Mouse (Mus musculus): ENCODE data around the gene Fbxw16. TPM values are rescaled to one million over a fixed set of nuclear protein-coding genes. Genes with fewer than 3 reads are reported as not detected.
"Not testable (repeated sequence)": the region's sequence is repeated elsewhere in the genome, so short reads cannot be mapped to it uniquely, and the experiment has no call there.

Gene Fbxw16
- polyA plus RNA-seq (2015; fragmentation: Nextera tagmentation; extraction: Ambion mirVana): not detected in 2 replicates

DNA sequence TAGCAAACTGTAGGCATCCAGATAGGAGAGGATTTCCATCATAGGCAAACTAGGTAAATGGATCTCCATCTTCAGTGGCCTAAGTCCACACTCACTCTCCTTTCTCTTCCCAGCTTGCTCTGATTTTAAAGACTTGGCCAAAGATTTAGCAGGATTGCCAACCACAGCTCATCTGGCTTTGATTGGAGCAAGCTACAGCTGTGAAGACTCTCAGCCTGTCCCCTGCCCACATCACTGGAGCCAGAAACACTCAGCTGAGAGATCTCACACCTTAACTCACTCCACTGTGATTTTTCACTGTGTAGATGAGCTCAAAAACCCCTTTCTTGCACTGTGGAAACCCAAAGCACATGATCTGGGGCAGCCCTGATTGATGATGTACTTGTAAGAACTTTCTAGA, at the start of gene Fbxw16:
TSS of gene Fbxw16 (minus strand) at position 101 of the 400 bp plus-strand sequence.
- ATAC-seq (ENCODE audit: insufficient read depth, low FRiP score): no peak
- Histone ChIP-seq H3K27me3 (ENCODE audit: control insufficient read depth, insufficient read depth, low read length) (no peaks in the 10 kb centered on the region), H3K27ac (ENCODE audit: low read length) (no peak within 1 kb of the TSS), H3K9me3 (replicated peaks; ENCODE audit: control insufficient read depth, low read length) (no peaks in the 10 kb centered on the region), H3K36me3 (ENCODE audit: control insufficient read depth, insufficient read depth, low read length) (no peaks in the 10 kb centered on the region), H3K4me3 (replicated peaks; ENCODE audit: low read length) (no peak within 1 kb of the TSS), H3K4me1 (ENCODE audit: control insufficient read depth, insufficient read depth, low read length) (no peaks in the 10 kb centered on the region), H3K9ac (ENCODE audit: low read length) (no peak within 1 kb of the TSS), H3K4me2 (ENCODE audit: low read depth, low read length) (no peak within 1 kb of the TSS)

DNA sequence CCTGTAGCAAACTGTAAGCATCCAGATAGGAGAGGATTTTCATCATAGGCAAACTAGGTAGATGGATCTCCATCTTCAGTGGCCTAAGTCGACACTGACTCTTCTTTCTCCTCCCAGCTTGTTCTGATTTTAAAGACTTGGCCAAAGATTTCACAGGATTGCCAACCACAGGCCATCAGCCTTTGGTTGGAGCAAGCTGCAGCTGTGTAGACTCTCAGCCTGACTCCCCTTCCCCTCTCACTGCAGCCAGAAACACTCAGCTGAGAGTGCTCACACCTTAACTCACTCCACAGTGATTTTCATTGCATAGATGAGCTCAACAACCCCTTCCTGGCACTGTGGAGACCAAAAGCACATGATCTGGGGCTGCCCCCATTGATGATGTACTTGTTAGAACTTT, 46.8 kb upstream of the Fbxw16 start, which contains the start of gene Fbxw19:
TSS of gene Fbxw19 (minus strand) at position 101 of the 400 bp plus-strand sequence.
- H3K27me3 ChIP-seq (ENCODE audit: control insufficient read depth, insufficient read depth, low read length); H3K4me2 ChIP-seq (ENCODE audit: low read depth, low read length); ATAC-seq (ENCODE audit: insufficient read depth, low FRiP score); H3K9me3 ChIP-seq (replicated peaks; ENCODE audit: control insufficient read depth, low read length); H3K36me3 ChIP-seq (ENCODE audit: control insufficient read depth, insufficient read depth, low read length); H3K4me1 ChIP-seq (ENCODE audit: control insufficient read depth, insufficient read depth, low read length); H3K4me3 ChIP-seq (replicated peaks; ENCODE audit: low read length); H3K27ac ChIP-seq (ENCODE audit: low read length); H3K9ac ChIP-seq (ENCODE audit: low read length): not testable (repeated sequence)
- 68% methylated on average over 1 of the region's 1 CpGs for WGBS

DNA sequence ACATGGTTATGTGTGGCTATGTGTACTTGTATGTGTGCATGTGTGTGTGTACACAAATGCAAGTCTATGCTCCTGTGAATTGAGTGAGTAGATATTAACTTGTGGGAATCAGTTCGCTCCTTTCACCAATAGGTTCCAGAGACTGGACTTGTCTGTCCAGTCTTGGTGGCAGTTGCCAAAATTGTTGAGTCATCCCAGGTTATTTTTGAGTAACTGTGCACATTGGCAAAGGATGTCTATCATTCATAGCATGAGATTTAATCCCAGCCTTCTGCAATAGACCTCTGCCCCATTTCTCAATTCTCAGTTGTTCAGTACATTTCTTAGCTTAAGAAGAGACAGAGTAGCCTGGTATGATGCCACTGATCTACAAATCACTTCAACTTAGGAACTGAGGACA, 16.0 kb downstream of the Fbxw16 start:
- no peak overlapping the region for H3K4me2 ChIP-seq (ENCODE audit: low read depth, low read length)
- no peak for ATAC-seq (ENCODE audit: insufficient read depth, low FRiP score)
- H3K9ac ChIP-seq (ENCODE audit: low read length): no peak overlapping the region
- no peaks in the 10 kb centered on the region for H3K4me1 ChIP-seq (ENCODE audit: control insufficient read depth, insufficient read depth, low read length)
- H3K27ac ChIP-seq (ENCODE audit: low read length): no peak overlapping the region
- no peaks in the 10 kb centered on the region for H3K9me3 ChIP-seq (replicated peaks; ENCODE audit: control insufficient read depth, low read length)
- H3K4me3 ChIP-seq (replicated peaks; ENCODE audit: low read length): no peak overlapping the region
- no peaks in the 10 kb centered on the region for H3K36me3 ChIP-seq (ENCODE audit: control insufficient read depth, insufficient read depth, low read length)
- 94% methylated on average over 1 of the region's 1 CpGs for WGBS
- no peaks in the 10 kb centered on the region for H3K27me3 ChIP-seq (ENCODE audit: control insufficient read depth, insufficient read depth, low read length)

DNA sequence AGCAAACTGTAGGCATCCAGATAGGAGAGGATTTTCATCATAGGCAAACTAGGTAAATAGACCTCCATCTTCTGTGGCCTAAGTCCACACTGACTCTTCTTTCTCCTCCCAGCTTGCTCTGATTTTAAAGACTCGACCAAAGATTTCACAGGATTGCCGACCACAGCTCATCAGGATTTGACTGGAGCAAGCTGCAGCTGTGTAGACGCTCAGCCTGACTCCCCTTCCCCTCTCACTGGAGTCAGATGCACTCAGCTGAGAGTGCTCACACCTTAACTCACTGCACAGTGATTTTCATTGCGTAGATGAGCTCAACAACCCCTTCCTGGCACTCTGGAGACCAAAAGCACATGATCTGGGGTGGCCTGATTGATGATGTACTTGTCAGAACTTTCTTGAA, 44.7 kb downstream of the Fbxw16 start, which contains the start of gene Fbxw22:
TSS of gene Fbxw22 (minus strand) at position 101 of the 400 bp plus-strand sequence.
- not testable (repeated sequence) for H3K27me3 ChIP-seq (ENCODE audit: control insufficient read depth, insufficient read depth, low read length); H3K4me2 ChIP-seq (ENCODE audit: low read depth, low read length); H3K4me1 ChIP-seq (ENCODE audit: control insufficient read depth, insufficient read depth, low read length); H3K9me3 ChIP-seq (replicated peaks; ENCODE audit: control insufficient read depth, low read length); H3K27ac ChIP-seq (ENCODE audit: low read length); ATAC-seq (ENCODE audit: insufficient read depth, low FRiP score); H3K4me3 ChIP-seq (replicated peaks; ENCODE audit: low read length); H3K9ac ChIP-seq (ENCODE audit: low read length); H3K36me3 ChIP-seq (ENCODE audit: control insufficient read depth, insufficient read depth, low read length)
- WGBS: 76% methylated on average over 4 of the region's 4 CpGs

Other genes starting within 250 kb of the Fbxw16 start
- gene Fbxw20, start 214.4 kb downstream of the Fbxw16 start, polyA plus RNA-seq (2015; fragmentation: Nextera tagmentation; extraction: Ambion mirVana): not detected in 2 replicates
- not detected in 2 replicates for gene Fbxw14, start 161.5 kb downstream of the Fbxw16 start, polyA plus RNA-seq (2015; fragmentation: Nextera tagmentation; extraction: Ambion mirVana)
- not detected in 2 replicates for gene Fbxw28, start 109.5 kb downstream of the Fbxw16 start, polyA plus RNA-seq (2015; fragmentation: Nextera tagmentation; extraction: Ambion mirVana)
- gene Fbxw22, start 44.8 kb downstream of the Fbxw16 start, polyA plus RNA-seq (2015; fragmentation: Nextera tagmentation; extraction: Ambion mirVana): not detected in 2 replicates
- not detected in 2 replicates for gene Fbxw19, start 46.7 kb upstream of the Fbxw16 start, polyA plus RNA-seq (2015; fragmentation: Nextera tagmentation; extraction: Ambion mirVana)
- gene Fbxw15, start 119.1 kb upstream of the Fbxw16 start, polyA plus RNA-seq (2015; fragmentation: Nextera tagmentation; extraction: Ambion mirVana): not detected in 2 replicates
- gene Fbxw24, start 176.9 kb upstream of the Fbxw16 start, polyA plus RNA-seq (2015; fragmentation: Nextera tagmentation; extraction: Ambion mirVana): not detected in 2 replicates
- gene Fbxw25, start 215.5 kb upstream of the Fbxw16 start, polyA plus RNA-seq (2015; fragmentation: Nextera tagmentation; extraction: Ambion mirVana): not detected in 2 replicates